Mouse (Mus musculus) spleen, postnatal 10 days (tissue): ENCODE results near the gene Sympk.

Source experiments
- DNase-seq, 2 experiments: peaks; one replicate each; pipeline ENCODE4 v3.0.0; 2021 to 2022; ENCODE audit warnings: low spot score in 2 of 2

Sympk gene

DNA sequence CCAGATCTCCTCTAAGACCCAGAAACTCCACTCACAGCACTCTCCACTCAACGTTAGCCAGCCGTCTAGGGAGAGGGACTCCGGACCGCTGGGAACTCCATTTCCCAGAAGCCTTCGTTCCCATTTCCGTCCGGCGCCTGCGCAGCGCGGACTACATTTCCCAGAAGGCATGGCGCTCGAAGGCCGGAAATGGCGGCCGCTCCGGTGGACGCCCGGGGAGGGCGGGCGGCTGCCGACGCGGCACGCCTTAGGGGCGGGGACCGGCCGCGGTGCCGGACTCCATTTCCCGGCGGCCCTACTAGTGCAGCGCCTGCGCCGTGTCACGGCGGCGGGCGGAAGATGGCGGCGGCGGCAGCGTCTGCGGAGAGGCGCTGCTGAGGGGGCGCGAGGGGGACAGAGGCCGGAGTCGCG, at the start of gene Sympk:
Gene Sympk (plus strand): TSS at position 282 of the 411 bp plus-strand sequence.
- peak; percentile 88 to 96 for DNase-seq

DNA sequence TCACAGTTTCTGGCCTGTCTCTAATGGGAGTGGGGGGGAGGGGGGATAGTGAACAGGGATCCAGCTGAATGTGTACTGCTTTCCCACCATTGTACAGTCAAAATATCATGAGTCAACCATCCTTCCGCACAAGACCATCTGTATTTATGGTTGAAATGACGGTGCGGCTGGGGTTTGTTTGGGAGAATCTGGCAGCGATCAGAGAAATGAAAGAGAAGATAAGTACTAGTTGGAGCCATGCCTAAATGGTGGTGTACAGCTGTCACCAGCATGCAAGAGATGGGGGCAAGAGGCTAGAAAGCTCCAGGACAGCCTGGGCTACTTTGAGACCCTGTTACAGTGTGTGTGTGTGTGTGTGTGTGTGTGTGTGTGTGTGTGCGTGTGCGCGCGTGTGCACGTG, 45.8 kb upstream of the Sympk start:
- DNase-seq = no peak

DNA sequence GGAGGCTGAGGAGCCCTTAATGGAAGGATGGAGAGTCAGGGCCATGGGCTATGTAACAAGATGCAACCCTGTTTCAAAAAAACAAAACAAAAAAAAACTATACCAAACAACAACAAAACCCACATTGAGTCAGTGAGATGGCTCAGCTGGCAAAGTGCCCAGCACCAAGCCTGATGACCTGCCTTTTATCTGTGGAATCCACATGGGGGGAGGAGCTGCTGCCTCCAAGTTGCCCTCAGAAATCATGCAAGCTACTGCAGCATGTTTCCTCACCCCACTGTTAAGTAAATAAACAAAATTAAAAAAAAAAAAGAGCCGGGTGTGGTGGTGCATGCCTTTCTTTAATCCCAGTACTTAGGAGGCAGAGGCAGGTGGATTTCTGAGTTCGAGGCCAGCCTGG, 37.7 kb upstream of the Sympk start:
- DNase-seq = peak in 1 of 2 experiments; percentile 60

DNA sequence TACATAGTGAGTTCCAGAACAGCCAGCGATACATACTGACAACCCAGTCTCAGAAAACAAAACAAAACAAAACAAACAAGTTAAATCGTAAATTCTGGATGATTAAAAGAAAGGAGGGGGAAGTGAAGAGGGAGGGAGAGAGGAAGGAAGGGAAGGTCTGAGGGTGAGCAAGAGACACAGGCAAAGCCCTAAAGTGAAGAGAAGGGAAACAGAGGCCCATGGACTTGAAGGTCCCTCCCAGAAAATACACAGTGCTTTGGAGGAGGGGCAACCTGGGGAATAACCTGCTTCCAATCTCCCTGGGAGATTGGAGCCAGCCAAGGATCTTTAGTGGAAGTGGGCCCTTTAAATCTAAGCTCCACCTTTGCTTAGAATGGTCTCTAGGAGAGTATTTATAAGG, 37.1 kb upstream of the Sympk start, which contains the start of gene Nanos2:
Gene Nanos2 (plus strand): TSS at position 301 of the 400 bp plus-strand sequence.
- DNase-seq = no peak

DNA sequence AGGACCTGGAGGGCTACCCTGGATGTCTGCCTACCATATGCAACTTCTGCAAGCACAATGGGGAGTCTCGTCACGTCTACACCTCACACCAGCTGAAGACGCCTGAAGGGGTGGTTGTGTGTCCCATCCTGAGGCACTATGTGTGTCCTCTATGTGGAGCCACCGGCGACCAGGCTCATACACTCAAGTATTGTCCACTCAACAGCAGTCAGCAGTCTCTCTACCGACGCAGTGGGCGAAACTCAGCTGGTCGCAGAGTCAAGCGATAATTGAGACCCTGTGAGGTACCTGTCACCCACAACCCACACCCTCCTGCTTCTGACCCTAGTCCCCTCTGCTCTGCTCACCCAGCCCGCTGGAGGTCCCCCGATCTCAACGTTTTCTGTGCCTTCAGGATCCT, 36.4 kb upstream of the Sympk start:
- DNase-seq = no peak

DNA sequence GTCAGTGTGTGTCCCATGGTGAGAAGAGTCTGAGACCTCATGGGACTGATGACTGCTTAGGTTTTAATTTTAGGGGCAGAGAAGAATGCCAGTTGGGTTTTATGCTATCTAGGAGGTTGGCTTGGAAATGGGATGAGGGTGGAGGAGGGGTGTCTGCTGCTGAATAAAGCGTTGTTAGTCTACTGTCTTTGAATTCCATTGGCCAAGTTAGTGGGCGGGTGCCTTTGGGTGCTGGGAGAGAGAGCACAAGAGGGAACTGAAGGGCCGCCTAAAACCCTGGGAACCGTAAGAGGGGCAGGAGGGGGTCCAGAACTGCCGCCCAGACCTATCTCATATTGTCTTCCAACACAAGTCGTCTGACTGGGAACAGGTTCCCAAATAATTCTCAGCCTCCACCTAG, 35.4 kb upstream of the Sympk start:
- no peak for DNase-seq

DNA sequence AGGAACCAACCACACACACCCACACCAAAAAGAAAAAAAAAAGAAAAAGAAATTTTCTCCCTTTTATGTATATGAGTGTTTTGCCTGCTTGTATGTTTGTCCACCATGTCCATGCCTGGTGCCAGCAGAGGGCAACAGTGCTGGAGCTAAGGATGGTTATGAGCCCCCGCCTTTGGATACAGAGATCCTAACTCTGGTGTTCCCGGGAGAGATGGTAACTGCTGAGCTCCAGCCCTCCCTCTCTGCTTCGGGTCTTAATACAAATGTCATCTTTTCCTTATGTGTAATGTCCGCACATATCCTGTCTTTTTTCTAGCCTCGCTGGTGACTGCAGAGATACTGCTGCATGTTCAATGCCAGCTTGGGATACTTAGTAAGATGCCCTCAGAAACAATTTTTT, 34.2 kb upstream of the Sympk start:
- no peak for DNase-seq

DNA sequence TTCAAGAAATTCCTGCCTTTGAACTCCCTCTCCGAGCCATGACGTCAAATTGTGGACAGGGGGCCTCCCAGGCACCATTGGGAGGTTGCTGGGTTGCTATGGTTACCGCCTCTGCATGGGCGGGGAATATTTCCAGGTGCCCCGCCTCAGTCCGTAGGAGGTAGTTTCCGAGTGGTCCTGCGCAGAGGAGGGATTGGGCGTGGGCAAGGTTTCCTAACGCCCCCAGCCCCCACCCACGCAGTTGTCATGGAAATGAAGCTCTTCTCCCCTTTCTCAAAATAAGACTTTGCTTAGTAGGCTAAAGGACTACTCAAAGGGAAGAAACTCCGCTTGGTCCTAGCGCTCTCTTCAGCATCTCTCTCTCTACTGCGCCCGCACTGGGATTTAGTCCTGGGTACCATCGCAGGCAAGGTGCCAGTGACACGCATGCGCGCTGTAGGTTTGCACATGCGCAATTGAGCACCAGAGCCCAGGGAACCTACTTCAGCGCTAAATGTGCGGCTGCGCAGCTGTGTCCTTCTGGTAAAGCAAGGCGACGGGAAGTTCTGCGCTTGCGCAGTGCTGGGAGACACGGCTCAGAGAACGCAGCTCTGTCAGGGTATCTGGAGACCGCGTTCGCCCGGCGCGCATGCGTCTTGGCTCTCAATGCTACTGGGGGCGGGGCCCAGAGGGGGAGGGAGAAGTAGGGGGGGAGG, 33.4 kb upstream of the Sympk start, which contains the start of gene Mypop:
Gene Mypop (plus strand): TSS at position 645 of the 695 bp plus-strand sequence.
- DNase-seq = peak; percentile 83 to 97

DNA sequence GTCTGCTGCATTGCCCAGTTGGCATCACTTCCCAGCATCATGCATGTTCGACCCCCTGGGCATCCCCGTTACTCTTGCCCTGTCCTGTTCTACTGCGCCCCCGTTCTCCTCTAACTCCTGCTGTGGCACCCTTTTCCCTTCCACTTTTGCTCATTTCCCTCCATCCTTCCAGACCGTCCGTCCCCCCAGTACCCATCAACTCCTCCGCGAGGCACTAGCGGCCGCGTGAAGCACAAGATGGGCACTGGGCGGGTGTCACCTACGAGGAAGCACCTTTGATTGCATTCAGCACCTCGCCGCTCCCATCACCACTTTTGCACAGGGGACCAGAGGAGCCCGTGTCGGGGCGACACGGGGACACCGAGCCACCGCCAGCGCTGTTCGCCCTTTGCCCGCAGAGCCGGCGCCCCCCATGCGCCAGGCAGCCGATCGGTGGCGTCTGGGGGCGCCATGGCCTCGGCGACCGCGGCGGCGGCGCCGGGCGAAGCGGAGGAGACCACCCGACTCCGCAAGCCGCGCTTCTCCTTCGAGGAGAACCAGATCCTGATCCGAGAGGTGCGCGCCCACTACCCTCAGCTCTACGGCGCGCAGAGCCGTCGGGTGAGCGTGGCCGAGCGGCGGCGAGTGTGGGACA, 32.4 kb upstream of the Sympk start:
- peak in 1 of 2 experiments; percentile 24 for DNase-seq

DNA sequence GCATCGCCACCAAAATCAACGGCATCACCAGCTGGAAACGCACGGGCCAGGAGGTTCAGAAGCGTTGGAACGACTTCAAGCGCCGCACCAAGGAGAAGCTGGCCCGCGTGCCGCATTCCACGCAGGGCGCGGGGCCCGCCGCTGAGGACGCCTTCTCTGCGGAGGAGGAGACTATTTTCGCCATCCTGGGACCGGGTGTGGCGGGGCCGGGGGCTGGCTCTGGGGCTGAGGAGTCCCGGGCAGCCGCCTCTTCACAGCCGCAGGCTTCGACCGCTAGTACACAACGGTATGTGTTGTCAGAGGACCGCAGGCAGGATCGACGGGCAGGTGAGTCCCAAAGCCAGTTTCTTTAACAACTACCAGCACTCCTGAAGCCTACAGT, 31.9 kb upstream of the Sympk start:
- peak in 1 of 2 experiments; percentile 25 for DNase-seq

DNA sequence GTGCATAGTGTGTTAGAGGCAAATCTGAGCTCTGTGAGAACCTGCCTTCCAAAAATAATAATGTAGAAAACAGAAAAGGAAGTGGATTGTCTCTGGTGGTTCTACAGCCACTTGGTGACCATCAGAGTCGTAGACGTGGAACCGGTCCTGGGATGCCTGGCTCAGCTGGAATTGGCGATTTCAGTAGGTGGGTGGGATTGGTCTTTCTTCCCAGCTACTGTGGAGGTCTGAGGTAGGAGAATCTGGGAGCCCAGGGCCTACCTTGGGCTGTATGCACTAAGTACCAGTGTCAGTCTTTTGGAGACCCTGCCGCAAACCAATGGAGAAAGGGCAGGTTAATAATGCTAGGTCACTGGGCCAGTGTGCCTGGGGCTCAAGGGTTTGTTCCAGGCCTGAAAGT, 31.1 kb upstream of the Sympk start:
- DNase-seq = no peak

DNA sequence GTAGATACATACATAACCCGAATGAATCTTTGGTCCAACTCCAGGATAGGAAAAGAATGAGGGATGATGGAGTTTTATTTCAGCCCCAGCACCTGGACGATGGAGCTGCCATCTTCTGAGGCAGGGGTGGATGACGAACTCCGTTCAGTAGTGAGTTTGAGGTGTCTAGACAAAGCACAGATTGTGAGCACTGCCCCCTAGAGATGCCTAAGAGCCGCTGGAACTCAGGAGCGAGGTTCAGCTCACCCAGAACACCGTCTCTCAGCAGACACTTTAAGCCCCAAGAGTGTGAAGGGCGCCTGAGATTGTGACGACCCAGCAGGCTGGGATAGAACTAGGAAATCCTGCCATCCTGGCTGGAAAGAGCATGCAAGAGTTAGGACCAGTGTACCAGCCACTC, 25.3 kb upstream of the Sympk start:
- no peak for DNase-seq

DNA sequence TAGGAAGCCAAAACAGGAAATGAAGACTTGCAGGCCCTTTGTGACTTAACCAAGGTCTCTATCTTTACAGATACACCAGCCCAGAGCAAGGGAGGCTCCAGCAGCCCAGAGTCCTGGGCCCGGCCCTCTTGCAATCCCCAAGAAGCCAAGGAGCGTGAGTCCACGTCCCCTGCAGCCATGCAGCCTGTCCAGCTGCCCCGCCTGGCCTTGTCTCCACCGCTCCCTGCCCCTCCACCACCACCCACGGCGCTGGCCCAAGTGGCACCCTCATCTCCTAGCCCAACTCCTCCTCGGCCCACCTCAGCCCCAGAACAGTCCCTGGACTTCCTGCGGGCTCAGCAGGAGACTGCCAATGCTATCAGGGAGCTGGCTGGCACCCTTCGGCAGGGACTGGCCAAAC, 23.8 kb upstream of the Sympk start:
- peak; percentile 31 to 35 for DNase-seq

DNA sequence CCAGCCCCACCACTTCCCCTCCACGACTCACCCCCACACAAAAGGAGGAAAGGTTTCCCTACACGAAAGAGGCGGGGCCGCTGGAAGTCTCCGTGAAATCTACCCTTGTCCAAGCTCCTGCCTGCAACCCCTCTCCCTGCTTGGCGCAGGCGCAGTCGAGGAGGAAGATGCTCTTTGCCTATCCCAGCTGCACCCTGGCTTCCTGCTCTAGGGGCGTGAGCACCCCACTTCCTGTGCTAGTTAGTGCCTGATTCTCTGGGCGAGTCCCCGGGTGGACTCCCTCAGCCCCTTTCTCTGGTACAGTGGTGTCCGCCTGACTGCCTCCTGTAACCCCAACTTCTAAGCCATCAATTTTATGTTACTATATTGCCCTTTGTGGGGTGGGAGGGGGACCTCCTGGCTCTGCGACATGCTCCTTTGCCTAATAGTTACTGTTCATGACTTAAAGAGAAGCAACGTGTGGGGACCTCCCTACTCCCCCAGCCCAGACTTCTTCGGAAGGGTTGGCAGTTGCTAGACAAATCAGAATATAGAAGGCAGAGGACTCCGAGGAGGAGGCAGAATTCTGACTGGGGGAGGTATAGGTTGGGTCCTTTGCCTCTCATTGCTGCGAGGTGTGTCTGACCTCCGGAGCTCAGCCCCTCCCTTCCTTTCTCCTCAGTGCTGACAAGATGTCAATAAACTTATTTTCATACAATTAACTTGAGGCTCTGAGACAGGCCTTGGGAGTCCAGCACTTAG, 22.9 kb upstream of the Sympk start:
- peak; percentile 64 to 87 for DNase-seq

DNA sequence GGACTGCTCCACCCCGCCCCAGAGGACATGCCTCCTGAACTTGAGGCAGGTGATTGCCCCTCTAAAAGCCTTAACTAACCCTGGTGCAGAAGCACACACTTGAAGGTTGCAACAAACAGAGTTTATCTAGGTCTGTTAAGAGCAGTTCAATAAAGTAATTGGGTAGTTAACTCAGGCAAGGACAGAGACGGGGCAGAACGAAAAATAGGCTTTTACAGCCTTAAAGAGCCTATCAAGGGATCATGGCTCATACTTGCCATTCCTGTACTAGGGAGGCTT, 22.4 kb upstream of the Sympk start:
- no peak for DNase-seq

DNA sequence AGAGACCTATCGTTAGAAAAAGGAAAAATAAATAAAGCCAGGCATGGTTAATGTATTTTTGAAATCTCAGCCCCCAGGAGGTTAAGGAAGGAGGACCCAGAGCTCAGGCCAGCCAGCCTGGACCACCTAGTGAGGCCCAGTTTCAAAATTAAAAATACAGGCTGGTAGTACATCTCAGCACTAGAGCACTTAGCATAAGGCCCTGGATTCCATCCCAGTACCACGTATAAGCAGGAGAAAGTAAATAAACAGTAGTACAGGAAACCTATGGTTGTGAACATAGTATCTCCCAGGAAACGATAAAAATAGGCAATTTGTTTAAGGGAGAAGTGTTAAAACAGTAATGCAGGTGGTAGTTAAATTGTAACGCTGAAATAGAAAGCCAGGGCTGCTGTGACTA, 22.1 kb upstream of the Sympk start:
- DNase-seq = no peak

DNA sequence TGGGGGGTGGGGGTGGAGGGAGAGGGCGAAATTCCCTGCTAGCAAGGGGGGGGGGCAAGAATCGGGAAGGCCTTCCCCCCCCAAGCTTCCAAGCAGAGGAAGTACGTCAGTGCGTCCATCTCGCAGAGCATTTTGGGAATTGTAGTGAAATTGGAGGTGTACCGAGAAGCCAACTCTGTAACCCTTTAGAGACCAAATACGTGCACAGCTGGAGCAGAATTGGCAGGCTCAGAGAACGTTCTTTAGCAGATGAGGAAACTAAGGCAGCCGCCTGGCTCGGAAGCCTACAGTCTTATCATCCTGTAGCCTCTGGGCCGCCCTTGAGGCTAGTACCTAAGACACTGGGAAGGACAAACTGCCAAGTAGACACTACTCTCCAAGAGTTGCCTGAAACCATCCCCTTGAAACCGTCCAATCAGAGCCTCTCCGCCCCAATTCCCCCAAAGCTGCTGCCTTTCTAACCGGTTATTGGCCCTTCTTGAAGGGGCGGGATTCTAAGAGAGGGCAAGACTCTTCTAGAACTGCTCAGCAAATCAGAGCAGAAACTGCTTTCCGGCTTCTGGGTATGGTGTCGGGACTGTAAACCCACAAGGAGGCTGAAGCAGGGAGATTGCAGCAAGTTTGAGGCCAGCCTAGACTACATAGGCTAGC, 21.2 kb upstream of the Sympk start:
- DNase-seq = peak; percentile 71

DNA sequence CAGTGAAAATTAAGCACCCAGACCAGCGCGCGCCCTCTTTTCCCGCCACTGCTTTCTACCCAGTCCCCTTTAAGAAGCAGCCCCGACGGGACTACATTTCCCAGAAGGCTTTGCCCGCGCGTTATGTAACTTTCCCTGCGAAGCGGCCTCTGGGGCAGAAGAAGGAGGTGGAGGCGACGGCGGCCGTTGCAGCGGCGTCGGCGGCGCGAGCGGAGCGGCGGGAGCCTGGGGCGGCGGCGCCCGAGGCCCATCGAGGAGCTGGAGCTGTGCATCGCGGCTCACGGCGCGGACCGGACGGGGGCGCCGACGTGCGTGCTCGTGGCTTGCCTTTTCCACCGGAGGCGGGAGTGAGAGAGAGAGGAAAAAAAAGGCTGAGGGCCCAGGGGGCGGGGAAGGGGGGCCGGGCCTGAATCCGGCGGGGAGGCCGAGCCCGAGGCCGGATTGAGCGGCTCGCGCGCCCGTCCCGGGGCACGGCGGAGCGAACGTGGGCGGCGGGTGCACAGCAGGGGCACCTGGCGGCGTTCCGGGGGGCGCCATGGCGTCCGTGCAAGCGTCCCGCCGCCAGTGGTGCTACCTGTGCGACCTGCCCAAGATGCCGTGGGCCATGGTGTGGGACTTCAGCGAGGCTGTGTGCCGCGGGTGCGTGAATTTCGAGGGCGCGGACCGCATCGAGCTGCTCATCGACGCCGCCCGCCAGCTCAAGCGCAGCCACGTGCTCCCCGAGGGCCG, 20.1 kb upstream of the Sympk start, which contains the start of gene Irf2bp1:
Gene Irf2bp1 (plus strand): TSS at position 143 of the 729 bp plus-strand sequence.
- peak; percentile 90 to 95 for DNase-seq

DNA sequence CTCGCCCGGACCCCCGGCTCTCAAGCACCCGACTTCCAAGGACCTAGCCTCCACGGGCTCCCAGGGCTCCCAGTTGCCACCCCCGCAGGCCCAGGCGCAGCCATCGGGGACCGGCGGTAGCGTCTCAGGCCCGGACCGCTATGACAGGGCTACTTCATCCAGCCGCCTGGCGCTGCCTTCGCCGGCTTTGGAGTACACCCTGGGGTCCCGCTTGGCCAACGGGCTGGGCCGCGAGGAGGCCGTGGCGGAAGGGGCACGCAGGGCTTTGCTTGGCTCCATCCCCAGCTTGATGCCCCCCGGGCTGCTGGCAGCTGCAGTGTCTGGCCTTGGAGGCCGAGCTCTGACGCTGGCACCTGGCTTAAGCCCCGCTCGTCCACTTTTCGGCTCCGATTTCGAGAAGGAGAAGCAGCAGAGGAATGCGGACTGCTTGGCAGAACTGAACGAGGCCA, 19.5 kb upstream of the Sympk start:
- peak; percentile 53 to 61 for DNase-seq

DNA sequence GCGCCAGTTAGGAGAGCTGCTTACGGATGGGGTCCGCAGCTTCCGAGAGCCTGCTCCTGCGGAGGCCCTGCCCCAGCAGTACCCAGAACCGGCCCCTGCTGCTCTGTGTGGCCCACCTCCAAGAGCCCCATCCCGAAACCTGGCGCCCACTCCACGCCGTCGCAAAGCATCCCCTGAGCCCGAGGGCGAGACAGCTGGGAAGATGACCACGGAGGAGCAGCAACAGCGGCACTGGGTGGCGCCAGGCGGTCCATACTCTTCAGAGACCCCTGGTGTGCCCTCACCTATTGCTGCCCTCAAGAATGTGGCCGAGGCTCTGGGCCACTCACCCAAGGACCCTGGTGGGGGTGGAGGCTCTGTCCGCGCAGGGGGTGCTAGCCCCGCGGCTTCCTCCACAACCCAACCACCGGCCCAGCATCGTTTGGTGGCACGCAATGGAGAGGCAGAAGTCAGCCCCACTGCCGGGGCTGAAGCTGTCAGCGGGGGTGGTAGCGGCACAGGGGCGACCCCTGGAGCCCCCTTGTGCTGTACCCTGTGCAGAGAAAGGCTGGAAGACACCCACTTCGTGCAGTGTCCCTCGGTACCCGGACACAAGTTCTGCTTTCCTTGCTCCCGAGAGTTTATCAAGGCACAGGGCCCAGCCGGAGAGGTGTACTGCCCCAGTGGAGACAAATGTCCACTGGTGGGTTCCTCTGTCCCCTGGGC, 18.6 kb upstream of the Sympk start:
- no peak for DNase-seq

DNA sequence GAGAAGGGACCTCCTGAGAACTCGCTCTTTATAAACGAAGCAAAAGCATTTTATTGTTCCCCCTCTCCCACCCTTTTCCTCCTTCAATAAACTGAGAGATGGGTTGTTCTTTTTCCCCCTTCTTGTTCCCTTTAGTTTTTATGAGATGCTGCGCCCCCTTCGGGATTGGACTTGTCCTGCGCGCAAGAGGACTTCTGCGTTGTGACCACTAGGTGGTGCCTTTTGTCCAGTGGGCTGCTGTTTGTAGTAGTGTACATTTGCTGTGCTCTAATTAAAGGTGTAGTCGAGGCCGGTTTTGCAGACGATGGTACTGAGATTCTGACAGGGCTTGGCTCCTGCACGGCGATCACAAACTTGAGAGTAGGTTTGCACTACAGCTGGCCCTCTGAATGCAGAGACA, 17.7 kb upstream of the Sympk start:
- peak; percentile 61 to 84 for DNase-seq
